Mouse (Mus musculus) heart, adult 2 months (tissue): ENCODE measurements around the gene Ccdc137. TPM values are rescaled to one million over a fixed set of nuclear protein-coding genes. Genes with fewer than 3 reads are reported as not detected.

Experiments
- DNase-seq, 2 experiments: peaks; one replicate each; pipeline ENCODE4 v3.0.0; 2021
- H3K27ac ChIP-seq: fragments of 200-600 bp; 2 replicates; pipeline ENCODE4 v1.8.1; 2022
- H3K27me3 ChIP-seq: fragments of 200-500 bp; 2 replicates; pipeline ENCODE4 v1.6.1; 2012; ENCODE audit warnings: mild to moderate bottlenecking, low read length, inconsistent platforms, mixed read lengths; ENCODE audit not compliant: control insufficient read depth, insufficient read depth
- H3K36me3 ChIP-seq: fragments of 200-500 bp; 2 replicates; pipeline ENCODE4 v1.6.1; 2012; ENCODE audit warnings: low read length, inconsistent platforms; ENCODE audit not compliant: control insufficient read depth, insufficient read depth
- H3K4me1 ChIP-seq: fragments of 200-500 bp; 2 replicates; pipeline ENCODE4 v1.6.1; 2011; ENCODE audit warnings: low read length; ENCODE audit not compliant: control insufficient read depth, insufficient read depth
- H3K4me3 ChIP-seq: fragments of 200-600 bp; 2 replicates; pipeline ENCODE4 v1.8.1; 2022
- H3K79me2 ChIP-seq: fragments of 200-500 bp; replicated peaks from 2 replicates; pipeline ENCODE4 v1.6.1; 2012; ENCODE audit warnings: mild to moderate bottlenecking, inconsistent platforms, low read length, moderate library complexity, mixed read lengths; ENCODE audit not compliant: control insufficient read depth, insufficient read depth
- H3K9ac ChIP-seq: fragments of 200-500 bp; 2 replicates; pipeline ENCODE4 v1.6.1; 2012; ENCODE audit warnings: low read depth, mild to moderate bottlenecking, control low read depth, inconsistent platforms, low read length, mixed read lengths
- CTCF ChIP-seq: fragments of 200-600 bp; IDR thresholded peaks from 2 replicates; pipeline ENCODE4 v1.8.1; 2022; ENCODE audit warnings: antibody characterized with exemption, mild to moderate bottlenecking, moderate library complexity
- EP300 ChIP-seq: fragments of 200-500 bp; IDR thresholded peaks from 2 replicates; pipeline ENCODE4 v1.6.1; 2011; ENCODE audit warnings: low read depth, low read length, control low read depth; ENCODE audit not compliant: insufficient read depth
- POLR2A ChIP-seq: fragments of 200-500 bp; IDR thresholded peaks from 2 replicates; pipeline ENCODE4 v1.6.1; 2011; ENCODE audit warnings: mild to moderate bottlenecking, low read depth, low read length, control low read depth; ENCODE audit not compliant: insufficient read depth
- WGBS: fragments of 180-500 bp; shearing (Covaris S2); methylation state at CpG from one replicate; pipeline ENCODE4 v1.1.7; 2018; 5-methylcytosine and 5-hydroxymethylcytosine counted together
- intact Hi-C: fragments of 180-260 bp; cut with DNase I; formaldehyde crosslinking; loops from one replicate; pipeline ENCODE4 v1.15.1; 2025
- polyA plus RNA-seq: library from polyadenylated mRNA; depleted of rRNA; stranded (reverse); fragments of >200 nt; gene quantifications from 2 replicates; pipeline ENCODE4 v1.2.3, GENCODE M21; 2012
- total RNA-seq, 2 experiments: library from RNA; stranded (reverse); gene quantifications; 2 replicates each; pipeline ENCODE4 v1.2.3; 2021

Ccdc137 gene
- total and polyA plus RNA-seq, 3 experiments, result 5.8 to 6.7 (median 6.0) TPM

GRCm38 (mm10) chr11:120492024-120492877 lies 34.3 kb downstream of the Ccdc137 start:
- no peaks in the 10 kb centered on the region for H3K27me3 ChIP-seq
- intact Hi-C loops, result loop anchor here (5.0 kb wide), 1 partner anchor 285 kb away; no protein-coding TSS in a partner anchor
- peak overlapping the region; percentile 97 for H3K4me3 ChIP-seq
- peak overlapping the region; percentile 89 for H3K9ac ChIP-seq
- peak; percentile 50 to 57 for DNase-seq
- WGBS, result under 1% methylated on average over 48 of the region's 48 CpGs
- peak overlapping the region; percentile 56 for H3K27ac ChIP-seq
- H3K36me3 ChIP-seq, result no peaks in the 10 kb centered on the region
- TF ChIP-seq POLR2A (peak; percentile 33; the same call in 1 of the 2 replicates), EP300 (0 out of 2 replicates have a peak, but pooled peaks have one; percentile 36), CTCF (peak; percentile 48)
- peaks cover 14% of the 10 kb centered on the region for H3K4me1 ChIP-seq
- no peaks in the 10 kb centered on the region for H3K79me2 ChIP-seq

- Histone ChIP-seq H3K4me1 (peaks cover 14% of the 10 kb centered on the region), H3K79me2 (no peaks in the 10 kb centered on the region), H3K4me3 (no peak overlapping the region), H3K27me3 (no peaks in the 10 kb centered on the region), H3K36me3 (no peaks in the 10 kb centered on the region), H3K9ac (no peak overlapping the region), H3K27ac (no peak overlapping the region)
- DNase-seq, result no peak
- TF ChIP-seq EP300 (no peak), CTCF (no peak), POLR2A (no peak)
- intact Hi-C loops, result loop anchor here (5.0 kb wide), 1 partner anchor 284 kb away; no protein-coding TSS in a partner anchor
- 29% methylated on average over 3 of the region's 3 CpGs for WGBS
Measured at GRCm38 (mm10) chr11:120492878-120493203, 34.9 kb downstream of the Ccdc137 start.

GRCm38 (mm10) chr11:120493351-120493750 lies 35.4 kb downstream of the Ccdc137 start:
- no peak for DNase-seq
- WGBS, result 68% methylated on average over 3 of the region's 3 CpGs
- intact Hi-C loops, result loop anchor here (5.0 kb wide), 1 partner anchor 284 kb away; no protein-coding TSS in a partner anchor
- no peak overlapping the region for H3K4me3 ChIP-seq
- H3K36me3 ChIP-seq, result no peaks in the 10 kb centered on the region
- no peaks in the 10 kb centered on the region for H3K27me3 ChIP-seq
- TF ChIP-seq CTCF (no peak), POLR2A (no peak), EP300 (no peak)
- no peak overlapping the region for H3K27ac ChIP-seq
- no peaks in the 10 kb centered on the region for H3K79me2 ChIP-seq
- H3K9ac ChIP-seq, result no peak overlapping the region
- H3K4me1 ChIP-seq, result peaks cover 14% of the 10 kb centered on the region

GRCm38 (mm10) chr11:120493911-120494310 lies 36.0 kb downstream of the Ccdc137 start:
- TF ChIP-seq CTCF (no peak), POLR2A (no peak), EP300 (no peak)
- no peaks in the 10 kb centered on the region for H3K27me3 ChIP-seq
- H3K4me3 ChIP-seq, result no peak overlapping the region
- intact Hi-C loops, result loop anchor here (5.0 kb wide), 1 partner anchor 283 kb away; no protein-coding TSS in a partner anchor
- WGBS, result 88% methylated on average over 3 of the region's 3 CpGs
- H3K9ac ChIP-seq, result no peak overlapping the region
- DNase-seq, result no peak
- H3K4me1 ChIP-seq, result peaks cover 14% of the 10 kb centered on the region
- no peak overlapping the region for H3K27ac ChIP-seq
- no peaks in the 10 kb centered on the region for H3K36me3 ChIP-seq
- no peaks in the 10 kb centered on the region for H3K79me2 ChIP-seq

GRCm38 (mm10) chr11:120497436-120497835 lies 39.5 kb downstream of the Ccdc137 start:
- Histone ChIP-seq H3K36me3 (no peaks in the 10 kb centered on the region), H3K79me2 (no peaks in the 10 kb centered on the region), H3K4me3 (no peak overlapping the region), H3K27me3 (no peaks in the 10 kb centered on the region), H3K27ac (no peak overlapping the region), H3K4me1 (peaks cover 6% of the 10 kb centered on the region), H3K9ac (no peak overlapping the region)
- intact Hi-C loops, result no loop called here
- TF ChIP-seq POLR2A (no peak), CTCF (no peak), EP300 (no peak)
- 96% methylated on average over 3 of the region's 3 CpGs for WGBS
- DNase-seq, result no peak

GRCm38 (mm10) chr11:120498226-120498625 lies 40.3 kb downstream of the Ccdc137 start:
- 91% methylated on average over 12 of the region's 12 CpGs for WGBS
- no peak overlapping the region for H3K4me3 ChIP-seq
- H3K27me3 ChIP-seq, result no peaks in the 10 kb centered on the region
- intact Hi-C loops, result no loop called here
- no peak overlapping the region for H3K9ac ChIP-seq
- DNase-seq, result no peak
- H3K79me2 ChIP-seq, result no peaks in the 10 kb centered on the region
- H3K27ac ChIP-seq, result no peak overlapping the region
- H3K4me1 ChIP-seq, result peaks cover 4% of the 10 kb centered on the region
- no peak for TF ChIP-seq POLR2A
- TF ChIP-seq EP300, result no peak
- TF ChIP-seq CTCF, result no peak
- no peaks in the 10 kb centered on the region for H3K36me3 ChIP-seq
